9 mouse cellular contexts compared by ENCODE assay signal in the genomic region with DNA sequence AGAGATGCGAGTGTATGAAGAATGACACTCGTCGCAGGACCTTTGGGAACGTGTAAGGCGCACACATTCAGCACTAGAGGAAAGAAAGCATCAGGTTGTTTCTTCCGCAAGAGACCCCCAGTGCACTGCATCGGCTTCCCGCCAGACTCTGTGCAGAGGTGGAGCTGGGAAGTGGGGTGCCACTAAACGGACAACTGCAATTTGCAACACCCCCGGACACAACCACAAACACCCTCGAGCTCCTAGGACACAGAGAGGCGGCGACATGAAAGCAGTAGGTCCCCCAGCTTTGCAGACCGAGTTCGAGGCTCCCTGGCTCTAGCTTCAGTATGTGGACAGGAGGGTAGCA. TPM values are rescaled to one million over a fixed set of nuclear protein-coding genes. Genes with fewer than 3 reads are reported as not detected.
A peak's percentile ranks its signal among the peaks of the same experiment; 100 is the strongest.
DNase-seq lines count a peak whose midpoint lies in the region; ATAC-seq and TF ChIP-seq lines count a peak whose summit lies in the region.
"Had no signal": no experiment of that assay in that cellular context is flagged by ENCODE, and none has a peak within 500 bp of the region (broad histone marks: within the 10 kb centered on the region; RNA-seq: fewer than 3 reads in every experiment).

No protein-coding gene starts in this region.

- no peaks in the 10 kb centered on the region for H3K36me3 ChIP-seq in lung, embryonic 16.5 days (ENCODE audit: control insufficient read depth, insufficient read depth, low read length)
- no peaks in the 10 kb centered on the region for H3K36me3 ChIP-seq in forebrain, embryonic 12.5 days (replicated peaks)
- H3K36me3 ChIP-seq in limb, embryonic 14.5 days (ENCODE audit: control insufficient read depth, insufficient read depth, low read length) = no peaks in the 10 kb centered on the region
- no peaks in the 10 kb centered on the region for H3K36me3 ChIP-seq in small intestine, adult 2 months (ENCODE audit: control insufficient read depth, insufficient read depth, low read length)

- no peaks in the 10 kb centered on the region for H3K9me3 ChIP-seq in lung, embryonic 16.5 days (ENCODE audit: control insufficient read depth, low read length)
- no peaks in the 10 kb centered on the region for H3K9me3 ChIP-seq in forebrain, embryonic 12.5 days
- no peaks in the 10 kb centered on the region for H3K9me3 ChIP-seq in limb, embryonic 14.5 days (ENCODE audit: control insufficient read depth, low read length)

- 0 out of 2 replicates have a peak, but pooled peaks have one; percentile 2 for ATAC-seq in lung, embryonic 16.5 days (ENCODE audit: low read depth)
- no peak for ATAC-seq in forebrain, embryonic 12.5 days (ENCODE audit: low FRiP score)
- no peak for ATAC-seq in limb, embryonic 14.5 days (ENCODE audit: low FRiP score, low read depth)

- peak overlapping the region; percentile 49 for H3K4me3 ChIP-seq in lung, embryonic 16.5 days (ENCODE audit: low read length)
- peak overlapping the region; percentile 35 for H3K4me3 ChIP-seq in forebrain, embryonic 12.5 days (replicated peaks)
- H3K4me3 ChIP-seq in limb, embryonic 14.5 days (replicated peaks; ENCODE audit: low read length) = peak overlapping the region; percentile 34
- H3K4me3 ChIP-seq in small intestine, adult 2 months (ENCODE audit: low read depth, low read length) = peak overlapping the region; percentile 70

- peaks cover 29% of the 10 kb centered on the region for H3K4me1 ChIP-seq in lung, embryonic 16.5 days (replicated peaks; ENCODE audit: control insufficient read depth, insufficient read depth, low read length)
- peaks cover 11% of the 10 kb centered on the region; the same call in 1 of the 2 replicates for H3K4me1 ChIP-seq in forebrain, embryonic 12.5 days
- 0 out of 2 replicates have a peak, but pooled peaks cover 3% of the 10 kb centered on the region for H3K4me1 ChIP-seq in limb, embryonic 14.5 days (ENCODE audit: control insufficient read depth, insufficient read depth, low read length)
- peaks cover 30% of the 10 kb centered on the region for H3K4me1 ChIP-seq in small intestine, adult 2 months (ENCODE audit: control insufficient read depth, insufficient read depth, insufficient read length, low read length)

- no peak for DNase-seq in lung, postnatal 36 days
- no peak for DNase-seq in limb, embryonic 14.5 days (ENCODE audit: low spot score)
- no peak for DNase-seq in layer of hippocampus, adult 9-11 months
- DNase-seq in spleen, postnatal 10 days (ENCODE audit: low spot score in 2 of 2) = no peak
- no peak for DNase-seq in cerebellum, adult 9-10 months
- DNase-seq: adrenal gland, adult 8-10 months had no signal

- TF ChIP-seq CTCF in small intestine, adult 2 months (IDR thresholded peaks at IDR 0.05; ENCODE audit: extremely low read depth, insufficient read length, insufficient replicate concordance, low read depth, low read length) = no peak

- H3K9ac ChIP-seq in lung, embryonic 16.5 days (ENCODE audit: low read length) = peak overlapping the region; percentile 54
- H3K9ac ChIP-seq in forebrain, embryonic 12.5 days = no peak overlapping the region
- peak overlapping the region; percentile 40; the same call in 1 of the 2 replicates for H3K9ac ChIP-seq in limb, embryonic 14.5 days (ENCODE audit: low read depth, low read length, severe bottlenecking)

- no peak overlapping the region for H3K27ac ChIP-seq in lung, embryonic 16.5 days (ENCODE audit: low read length)
- no peak overlapping the region for H3K27ac ChIP-seq in forebrain, embryonic 12.5 days
- no peak overlapping the region for H3K27ac ChIP-seq in limb, embryonic 14.5 days (replicated peaks; ENCODE audit: low read depth, low read length)
- H3K27ac ChIP-seq in small intestine, adult 2 months (ENCODE audit: insufficient read depth, low read depth, low read length) = peak overlapping the region; percentile 20; the same call in 1 of the 2 replicates

- no peak for TF ChIP-seq POLR2A in limb, embryonic 14.5 days (IDR thresholded peaks at IDR 0.05; ENCODE audit: borderline replicate concordance, extremely low read depth, insufficient read depth, insufficient read length)
- no peak for TF ChIP-seq POLR2A in small intestine, adult 2 months (IDR thresholded peaks at IDR 0.05; ENCODE audit: low read depth, low read length)

- 5% methylated on average over 15 of the region's 15 CpGs for WGBS in lung, embryonic 16.5 days
- 3% methylated on average over 15 of the region's 15 CpGs for WGBS in forebrain, embryonic 12.5 days
- WGBS in limb, embryonic 14.5 days = 4% methylated on average over 15 of the region's 15 CpGs
- 33% methylated on average over 15 of the region's 15 CpGs for WGBS in small intestine, adult 2 months

- H3K27me3 ChIP-seq in lung, embryonic 16.5 days (ENCODE audit: control insufficient read depth, insufficient read depth, low read depth, low read length) = peaks cover 15% of the 10 kb centered on the region
- H3K27me3 ChIP-seq in forebrain, embryonic 12.5 days = peaks cover 57% of the 10 kb centered on the region
- peaks cover 44% of the 10 kb centered on the region for H3K27me3 ChIP-seq in limb, embryonic 14.5 days (ENCODE audit: control insufficient read depth, insufficient read depth, low read length)
- no peaks in the 10 kb centered on the region for H3K27me3 ChIP-seq in small intestine, adult 2 months (ENCODE audit: control insufficient read depth, insufficient read depth, low read length)

- peak overlapping the region; percentile 61 for H3K4me2 ChIP-seq in lung, embryonic 16.5 days (ENCODE audit: low read depth, low read length)
- peak overlapping the region; percentile 49 for H3K4me2 ChIP-seq in forebrain, embryonic 12.5 days
- H3K4me2 ChIP-seq in limb, embryonic 14.5 days (replicated peaks; ENCODE audit: low read depth, low read length, severe bottlenecking) = peak overlapping the region; percentile 53

RNA-seq across cellular contexts. Expression of a gene that starts 0.3 kb away (rescaled TPM):
- 21.7 and 23.2 TPM in 2 replicates for polyA plus RNA-seq in lung, embryonic 16.5 days (2015; fragmentation: Nextera tagmentation; extraction: Ambion mirVana)
- 0.60 and 0.68 TPM in 2 replicates for polyA plus RNA-seq in forebrain, embryonic 12.5 days (2016; fragmentation: Nextera tagmentation; extraction: Ambion mirVana)
- 2.6 and 2.7 TPM in 2 replicates for polyA plus RNA-seq in limb, embryonic 14.5 days (2012; rRNA removed)
- 2.3 TPM in 2 replicates for polyA plus RNA-seq in limb, embryonic 14.5 days (2014; fragmentation: Nextera tagmentation; extraction: Ambion mirVana)
- 113 and 128 TPM in 2 replicates for polyA plus RNA-seq in small intestine, adult 2 months (2012; rRNA removed)

RNA-seq across cellular contexts. Expression of a gene that starts 38.2 kb away (rescaled TPM):
- polyA plus RNA-seq in lung, embryonic 16.5 days (2015; fragmentation: Nextera tagmentation; extraction: Ambion mirVana) = 2.2 and 2.6 TPM in 2 replicates
- 0.52 and 0.74 TPM in 2 replicates for polyA plus RNA-seq in forebrain, embryonic 12.5 days (2016; fragmentation: Nextera tagmentation; extraction: Ambion mirVana)
- polyA plus RNA-seq in limb, embryonic 14.5 days (2012; rRNA removed) = 1.8 and 2.1 TPM in 2 replicates
- polyA plus RNA-seq in limb, embryonic 14.5 days (2014; fragmentation: Nextera tagmentation; extraction: Ambion mirVana) = 1.9 and 2.2 TPM in 2 replicates
- 12.6 and 25.1 TPM in 2 replicates for polyA plus RNA-seq in small intestine, adult 2 months (2012; rRNA removed)

RNA-seq across cellular contexts. Expression of a gene that starts 58.1 kb away (rescaled TPM):
- polyA plus RNA-seq in lung, embryonic 16.5 days (2015; fragmentation: Nextera tagmentation; extraction: Ambion mirVana) = 7.3 and 7.5 TPM in 2 replicates
- polyA plus RNA-seq in forebrain, embryonic 12.5 days (2016; fragmentation: Nextera tagmentation; extraction: Ambion mirVana) = 9.0 and 9.7 TPM in 2 replicates
- polyA plus RNA-seq in limb, embryonic 14.5 days (2012; rRNA removed) = 11.1 and 11.4 TPM in 2 replicates
- polyA plus RNA-seq in limb, embryonic 14.5 days (2014; fragmentation: Nextera tagmentation; extraction: Ambion mirVana) = 5.5 and 5.8 TPM in 2 replicates
- 2.0 and 2.6 TPM in 2 replicates for polyA plus RNA-seq in small intestine, adult 2 months (2012; rRNA removed)
